Mouse (Mus musculus) 416B (cell line): ENCODE measurements at regions not wholly inside any gene's neighbourhood (a gene's known extent, or its start where the extent isn't known, plus 50 kb on each side); places are given as distances from the start of the nearest gene placed in this dataset.

Experiments used
- DNase-seq: peaks from one replicate; pipeline ENCODE4 v3.0.0; 2011; ENCODE audit warnings: low read depth

DNA sequence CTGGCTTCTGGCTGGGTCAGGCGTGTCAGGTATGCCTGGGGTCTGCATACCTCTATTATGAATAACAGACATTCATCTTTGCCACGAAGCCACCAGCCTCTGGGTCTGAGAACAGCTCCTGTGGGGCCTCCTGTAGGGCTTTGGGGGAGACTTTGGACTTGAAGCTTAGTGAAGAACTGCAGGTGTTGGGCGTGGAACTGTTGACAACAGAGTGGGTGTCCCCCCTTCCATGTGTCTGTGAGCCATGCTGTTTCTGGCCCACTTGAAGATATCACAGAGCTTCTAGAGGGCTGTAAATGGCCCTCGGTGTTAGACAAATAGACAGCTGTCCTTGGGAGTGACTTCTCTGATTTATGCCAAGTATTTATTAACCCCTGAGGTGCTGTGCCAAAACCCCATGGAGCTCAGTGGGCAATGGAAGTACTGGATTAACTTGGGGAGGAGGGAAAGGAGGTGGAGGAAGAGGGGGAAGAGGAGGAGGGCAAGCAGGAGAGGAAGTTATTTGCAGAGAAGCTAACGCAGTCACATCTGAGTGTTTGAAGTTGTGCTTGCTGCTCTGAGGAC, 450.8 kb upstream of the Kcnab2 start:
- DNase-seq = no peak

DNA sequence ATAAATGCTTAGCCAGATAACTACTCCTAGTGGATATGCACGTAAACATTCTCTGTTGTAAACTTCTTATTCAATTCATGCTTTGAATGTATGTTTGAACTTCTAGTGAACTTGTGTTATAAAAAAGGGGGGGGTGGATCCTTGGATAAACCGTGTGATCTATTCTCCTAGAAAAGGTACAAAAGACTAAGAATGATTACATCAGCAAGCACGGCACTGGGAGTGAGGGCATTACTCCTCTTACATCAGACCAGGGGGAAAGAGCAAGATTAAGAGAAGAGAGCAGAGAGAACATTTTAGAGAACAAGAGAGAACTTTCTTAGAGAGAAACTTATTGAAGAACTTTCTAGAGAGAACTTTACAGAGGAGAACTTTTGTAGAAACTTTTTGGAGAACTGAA, 442.6 kb upstream of the Kcnab2 start:
- DNase-seq = no peak

DNA sequence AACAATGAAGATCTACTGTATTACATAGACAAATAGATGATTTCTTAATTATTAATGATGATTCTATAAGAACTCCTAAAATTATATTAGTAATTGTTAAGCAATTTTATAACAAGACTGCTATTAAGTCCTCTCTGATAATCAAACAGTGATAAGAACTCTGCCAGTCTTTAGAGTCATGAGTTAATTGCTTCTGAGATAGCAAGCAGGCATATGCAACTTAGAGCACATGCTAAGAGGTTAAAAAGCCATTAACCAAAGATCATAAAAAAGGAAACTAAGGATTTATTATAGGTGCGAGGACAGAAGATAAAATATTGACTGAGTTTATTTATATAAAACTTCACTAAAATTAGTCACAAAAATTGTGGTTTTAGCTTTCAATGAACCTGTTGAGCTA, 442.2 kb upstream of the Kcnab2 start:
- DNase-seq = no peak

- DNase-seq = no peak
These were observed 438.9 kb upstream of the Kcnab2 start for GRCm38 (mm10) chr4:152916576-152916975.

GRCm38 (mm10) chr4:152913497-152913896, 435.8 kb upstream of the Kcnab2 start:
- DNase-seq = no peak

DNA sequence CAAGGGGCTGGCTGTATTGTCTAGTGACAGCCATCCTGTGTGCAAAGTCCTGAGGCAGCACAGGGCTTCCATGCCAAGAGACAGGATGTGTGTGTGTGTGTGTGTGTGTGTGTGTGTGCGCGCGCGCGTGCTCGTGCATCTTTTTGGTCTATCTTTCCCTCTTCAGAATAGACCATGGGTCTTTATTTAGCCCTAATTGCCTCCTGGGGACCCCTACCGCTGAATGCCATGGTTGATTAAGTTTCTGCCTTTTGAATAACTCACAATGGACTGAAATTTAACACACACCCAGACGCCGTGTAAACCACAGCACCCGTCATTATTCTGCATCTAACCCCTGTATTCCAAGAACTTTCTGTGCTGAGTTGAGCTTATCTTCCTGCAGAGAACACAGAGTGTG, 435.2 kb upstream of the Kcnab2 start:
- no peak for DNase-seq

DNA sequence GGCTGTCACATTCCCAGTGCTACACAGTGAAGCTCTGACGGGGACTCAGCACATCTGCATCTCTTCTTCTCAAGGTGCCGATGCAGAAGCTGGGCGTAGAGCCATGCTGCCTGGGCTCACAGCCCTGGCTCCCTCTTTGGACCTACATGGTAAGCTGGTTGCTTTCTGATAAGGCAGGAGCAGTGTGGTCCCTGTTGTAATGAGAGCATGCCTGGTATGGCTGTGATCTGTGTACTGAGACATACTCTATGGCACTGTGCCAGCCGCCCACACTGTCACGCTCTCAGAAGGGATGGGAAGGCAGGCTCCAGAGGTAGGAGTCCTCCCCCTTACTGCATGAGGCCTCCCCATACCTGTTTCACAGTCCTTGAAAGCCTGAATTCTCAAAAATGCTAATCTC, 430.6 kb upstream of the Kcnab2 start:
- DNase-seq = no peak

GRCm38 (mm10) chr4:152902851-152903250, 425.2 kb upstream of the Kcnab2 start:
- DNase-seq = no peak

GRCm38 (mm10) chr4:152900049-152900448, 422.4 kb upstream of the Kcnab2 start:
- DNase-seq = no peak

DNA sequence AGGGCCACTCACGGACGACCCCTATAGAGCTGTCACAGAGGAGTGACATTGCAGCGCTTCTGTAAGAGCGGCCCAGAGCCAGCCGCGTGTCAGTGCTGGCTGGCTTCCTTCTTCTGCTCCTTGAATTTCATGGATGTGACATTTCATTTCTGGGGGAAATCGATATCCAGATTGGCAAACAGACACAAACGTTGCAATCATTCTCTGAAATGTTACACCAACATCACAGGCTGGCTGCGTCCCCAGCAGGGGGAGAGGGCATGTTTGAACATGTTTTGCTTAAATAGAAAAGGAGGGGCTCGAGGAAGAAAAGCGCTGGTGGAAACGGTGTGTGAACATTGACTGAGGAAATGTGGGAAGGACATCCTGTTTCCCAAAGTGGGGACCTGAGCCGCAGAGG, 417.4 kb upstream of the Kcnab2 start:
- DNase-seq = no peak

GRCm38 (mm10) chr4:152892997-152893396, 415.3 kb upstream of the Kcnab2 start:
- no peak for DNase-seq

GRCm38 (mm10) chr4:152889211-152889610, 411.5 kb upstream of the Kcnab2 start:
- no peak for DNase-seq

GRCm38 (mm10) chr4:152888306-152888705, 410.6 kb upstream of the Kcnab2 start:
- DNase-seq = no peak

DNA sequence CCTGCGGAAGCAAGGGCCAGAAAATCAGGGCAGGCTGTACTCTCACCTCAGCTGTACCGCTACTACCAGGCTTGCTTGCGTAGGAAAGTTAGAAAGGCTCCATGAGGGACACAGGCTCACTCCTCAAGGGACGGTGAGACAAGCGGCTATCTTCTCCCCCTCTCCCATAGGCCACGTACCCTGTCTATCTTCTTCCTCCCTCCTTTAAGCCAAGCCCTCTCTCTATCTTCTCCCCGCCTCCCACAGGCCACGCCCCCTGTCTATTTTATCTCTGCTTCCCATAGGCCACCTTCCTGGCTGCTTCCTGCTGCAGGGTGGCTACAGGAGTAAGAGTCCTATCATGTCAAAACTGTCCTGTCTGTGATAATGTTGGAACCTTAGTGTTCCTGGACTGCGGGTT, 409.1 kb upstream of the Kcnab2 start:
- no peak for DNase-seq

DNA sequence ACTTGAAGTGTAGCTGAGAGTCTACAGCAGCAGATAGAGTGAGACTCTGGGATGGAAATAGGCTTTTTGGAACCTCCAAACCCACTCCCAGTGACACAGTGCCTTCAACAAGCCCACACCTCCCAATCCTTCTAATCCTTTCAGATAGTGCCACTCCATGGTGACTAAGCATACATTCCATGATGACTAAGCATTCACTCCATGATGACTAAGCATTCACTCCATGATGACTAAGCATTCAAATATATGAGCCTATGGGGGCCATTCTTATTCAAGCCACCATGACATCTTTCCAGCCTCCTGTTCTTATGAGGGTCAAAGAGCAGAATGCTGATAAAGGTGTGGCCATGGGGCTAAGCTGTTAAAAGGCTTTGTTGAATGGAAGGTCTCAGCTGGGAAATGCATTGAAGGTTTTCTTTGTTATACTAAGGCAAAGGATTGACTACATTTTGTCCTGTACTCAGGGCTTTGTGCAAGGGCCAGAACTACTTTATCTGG, 403.8 kb upstream of the Kcnab2 start:
- peak; percentile 3 for DNase-seq

- no peak for DNase-seq
These were observed 402.7 kb upstream of the Kcnab2 start for GRCm38 (mm10) chr4:152880368-152880767.

DNA sequence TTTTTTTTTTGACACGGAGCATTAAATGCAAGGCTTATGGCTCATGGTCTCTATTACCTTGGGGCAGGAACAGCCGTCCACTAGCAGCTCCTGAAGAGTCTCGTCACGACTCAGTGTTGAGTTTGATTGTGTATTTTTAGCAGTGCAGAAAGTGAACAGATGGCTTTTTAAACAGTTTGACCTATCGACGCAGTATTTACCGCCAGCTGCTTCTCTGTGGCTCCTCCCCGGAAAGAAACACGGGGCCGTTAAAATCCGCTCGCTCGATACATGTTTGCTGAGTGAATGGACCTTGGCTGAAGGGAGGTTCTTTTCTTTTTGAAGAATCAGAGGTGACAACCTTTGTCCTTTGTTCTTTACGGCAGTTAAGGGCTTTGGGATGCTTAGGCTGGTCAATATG, 401.3 kb upstream of the Kcnab2 start:
- DNase-seq = no peak

- DNase-seq = no peak
These were observed 400.7 kb upstream of the Kcnab2 start for GRCm38 (mm10) chr4:152878401-152878800.

DNA sequence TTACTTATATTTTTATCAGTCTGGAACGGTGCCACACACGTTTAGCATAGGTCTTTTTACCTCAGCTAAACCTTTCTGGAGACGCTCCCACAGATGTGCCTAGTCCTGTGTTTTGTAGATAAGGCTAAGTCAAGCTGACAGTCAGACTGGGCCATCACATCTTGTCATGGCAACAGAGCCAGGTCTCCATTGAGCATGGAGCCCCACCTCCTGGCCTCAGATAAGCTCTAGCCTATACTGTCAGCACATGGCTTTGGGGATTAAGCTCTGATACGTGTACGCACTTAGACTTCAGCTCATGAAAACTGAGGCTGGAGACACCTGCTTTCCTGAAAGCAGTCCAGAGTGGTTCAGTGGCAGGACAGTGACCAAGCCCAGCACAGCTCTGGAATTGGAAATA, 392.4 kb upstream of the Kcnab2 start:
- DNase-seq = no peak

DNA sequence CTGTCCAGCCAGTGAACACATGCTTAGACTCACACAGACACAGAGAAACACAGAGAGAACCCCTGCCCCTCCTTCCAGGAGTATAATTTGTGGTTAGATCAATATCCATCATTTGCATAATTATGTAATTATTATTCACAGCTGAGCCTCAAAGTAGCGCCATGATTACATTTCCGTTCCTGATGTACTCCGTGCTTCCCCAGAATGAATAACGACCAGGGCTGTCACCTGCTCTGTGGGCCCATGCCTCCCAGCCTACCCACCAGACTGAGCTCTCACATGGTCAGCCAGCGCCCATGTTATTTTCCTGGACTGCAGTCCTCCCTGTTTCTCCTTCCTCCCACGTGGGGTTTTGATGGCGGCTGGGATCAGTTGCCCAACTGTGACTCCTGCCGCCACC, 388.2 kb upstream of the Kcnab2 start:
- no peak for DNase-seq

- DNase-seq = no peak
These were observed 385.3 kb upstream of the Kcnab2 start for GRCm38 (mm10) chr4:152862818-152863614.

DNA sequence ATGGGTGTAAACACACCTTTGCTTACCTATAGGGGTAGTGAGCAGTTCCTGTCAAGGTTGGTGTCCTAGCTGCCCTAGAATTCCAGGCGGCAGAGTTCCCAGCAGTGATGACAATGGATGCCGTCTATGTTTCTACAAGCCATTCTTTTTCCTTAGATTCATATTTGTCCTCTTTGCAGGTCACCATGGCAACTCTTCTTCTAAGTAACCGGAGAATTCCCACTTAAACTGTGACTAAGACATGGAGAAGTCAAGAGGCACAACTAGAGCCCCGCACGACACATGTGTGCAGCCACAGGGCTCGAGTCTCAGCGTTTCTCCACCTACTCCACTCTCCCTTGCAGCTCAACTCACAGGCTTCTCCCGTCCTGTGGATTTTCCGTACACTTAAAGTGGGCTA, 381.5 kb upstream of the Kcnab2 start:
- DNase-seq = no peak

DNA sequence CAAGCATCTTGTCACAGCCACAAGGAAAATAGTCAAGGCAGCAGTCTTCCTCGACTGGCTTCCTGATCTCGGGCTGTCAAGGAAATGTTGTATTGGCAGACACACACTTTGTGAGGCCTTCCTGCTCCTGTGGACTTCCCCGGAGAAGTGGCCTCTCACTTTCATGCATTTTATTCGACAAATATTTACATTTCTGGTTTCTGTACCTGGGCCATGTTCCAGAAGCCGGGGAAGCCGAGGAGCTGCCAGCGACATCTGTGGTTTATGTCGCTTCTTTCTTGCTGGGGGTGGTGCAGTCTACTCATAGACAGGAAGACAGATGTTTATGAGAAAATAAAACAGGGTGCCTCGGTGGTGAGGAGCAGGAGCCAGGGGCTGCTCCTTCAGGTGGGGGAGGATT, 372.5 kb upstream of the Kcnab2 start:
- no peak for DNase-seq

GRCm38 (mm10) chr4:152836080-152836479, 358.4 kb upstream of the Kcnab2 start:
- no peak for DNase-seq
